Mouse (Mus musculus) ES-CJ7 (cell line): ENCODE measurements around the gene Ccni.

ENCODE experiments used
- DNase-seq: peaks from one replicate; pipeline ENCODE4 v3.0.0; 2011; ENCODE audit warnings: low read depth, low spot score

The Ccni gene

DNA sequence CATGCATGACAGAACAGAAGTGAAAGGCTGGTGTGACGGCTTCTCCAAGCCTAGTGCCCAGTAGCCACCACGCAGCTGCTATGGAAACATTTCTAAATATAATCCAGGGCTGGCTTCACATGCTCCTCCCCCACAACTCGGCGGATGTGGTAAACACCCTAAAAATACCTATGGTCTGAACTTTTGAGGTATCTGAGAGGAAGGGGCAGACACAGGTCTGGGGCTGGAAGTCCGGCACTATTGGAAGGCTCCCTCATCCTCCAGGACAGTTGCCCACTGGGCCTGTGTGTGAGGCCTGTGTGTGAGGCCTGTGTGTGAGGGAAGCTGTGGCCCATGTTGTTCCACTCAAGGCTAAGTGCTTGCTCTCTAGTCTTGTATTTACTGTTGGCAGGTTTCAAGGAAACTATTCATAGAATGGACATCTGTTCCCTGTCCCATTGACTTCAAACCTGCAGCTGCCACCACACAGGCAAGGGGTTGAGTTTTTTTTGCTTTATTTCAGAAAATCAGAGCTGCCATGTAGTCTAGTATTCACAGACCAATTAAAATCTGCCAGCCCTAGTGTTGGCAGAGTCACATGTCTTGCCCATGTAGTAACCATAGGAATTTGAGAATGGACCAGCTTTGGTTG, 69.2 kb downstream of the Ccni start:
- DNase-seq = no peak

DNA sequence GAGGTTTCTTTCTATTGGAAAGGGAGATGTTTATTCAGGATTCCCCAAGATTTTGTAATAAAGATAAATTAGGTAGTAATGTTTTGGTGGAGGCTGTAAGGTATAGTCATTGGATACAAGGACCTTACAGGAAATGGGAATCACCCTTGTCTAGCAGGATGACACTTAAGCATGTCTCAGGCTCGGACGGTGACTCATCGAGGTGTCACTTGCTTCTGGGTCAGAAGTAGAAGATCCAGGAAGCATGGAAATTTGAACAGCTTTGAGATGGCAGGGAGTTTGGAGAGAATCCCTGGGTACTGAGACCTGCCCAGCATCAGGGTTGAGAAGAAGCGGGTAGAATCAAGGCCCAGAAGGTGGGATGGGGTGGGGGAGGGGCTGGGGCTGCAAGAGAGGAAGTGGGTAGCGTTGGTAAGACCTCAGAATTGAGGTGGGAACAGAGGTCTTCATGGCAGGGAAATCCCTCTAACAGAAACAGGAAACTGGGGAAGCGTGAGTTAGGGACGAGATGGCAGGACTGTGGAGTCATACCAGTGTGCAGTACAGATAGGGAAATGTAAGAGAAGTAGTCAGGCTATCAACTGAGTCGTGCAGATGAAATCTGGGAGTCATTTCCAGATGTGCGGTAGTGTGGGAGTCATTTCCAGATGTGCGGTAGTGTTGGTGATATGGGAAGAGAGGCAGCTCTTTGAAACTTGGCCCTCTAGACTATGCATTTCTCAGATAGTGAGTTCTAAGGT, 70.8 kb downstream of the Ccni start:
- no peak for DNase-seq

DNA sequence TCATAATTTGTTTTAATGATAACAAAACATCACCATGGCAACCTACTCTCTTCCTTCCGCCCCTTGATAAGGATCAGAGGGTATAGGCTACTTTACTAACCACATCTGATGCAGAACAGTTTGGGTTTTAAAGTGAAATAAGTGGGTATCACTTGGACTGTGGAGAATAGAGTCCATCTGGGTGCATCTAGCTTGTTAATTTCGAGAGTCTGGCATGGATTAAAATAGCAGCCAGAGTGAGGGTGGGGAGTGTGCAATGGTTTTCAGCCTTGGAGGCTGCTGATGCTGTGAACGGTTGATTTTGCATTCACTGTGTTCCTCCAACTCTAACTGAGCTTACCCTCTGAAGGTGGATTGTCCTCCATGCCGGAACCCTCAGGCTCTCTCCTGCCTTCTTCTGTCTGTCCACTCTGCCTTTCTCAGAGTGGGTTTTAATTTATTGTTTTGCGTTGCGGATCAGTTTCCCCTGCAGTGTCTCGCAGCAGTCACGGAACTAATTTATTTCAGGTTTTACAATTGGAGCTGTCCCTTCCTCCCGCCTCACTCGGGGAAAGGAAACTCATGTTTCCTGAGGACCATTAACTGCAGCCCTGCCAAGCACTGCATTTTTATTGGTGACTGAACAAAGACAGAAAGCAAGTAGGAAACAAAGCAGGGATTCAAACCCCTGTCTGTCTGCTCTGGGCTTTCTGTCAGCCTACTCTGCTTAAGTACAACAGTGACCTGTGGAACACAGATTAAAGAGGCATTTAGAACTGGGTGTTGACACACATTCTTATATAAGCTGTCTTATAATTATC, 72.7 kb downstream of the Ccni start:
- DNase-seq = no peak
